Mouse (Mus musculus): ENCODE data around the gene Cdc42. TPM values are rescaled to one million over a fixed set of nuclear protein-coding genes. Genes with fewer than 3 reads are reported as not detected.

The Cdc42 gene
- total RNA-seq, 2 experiments from 2014 or later = 407 to 413 TPM

DNA sequence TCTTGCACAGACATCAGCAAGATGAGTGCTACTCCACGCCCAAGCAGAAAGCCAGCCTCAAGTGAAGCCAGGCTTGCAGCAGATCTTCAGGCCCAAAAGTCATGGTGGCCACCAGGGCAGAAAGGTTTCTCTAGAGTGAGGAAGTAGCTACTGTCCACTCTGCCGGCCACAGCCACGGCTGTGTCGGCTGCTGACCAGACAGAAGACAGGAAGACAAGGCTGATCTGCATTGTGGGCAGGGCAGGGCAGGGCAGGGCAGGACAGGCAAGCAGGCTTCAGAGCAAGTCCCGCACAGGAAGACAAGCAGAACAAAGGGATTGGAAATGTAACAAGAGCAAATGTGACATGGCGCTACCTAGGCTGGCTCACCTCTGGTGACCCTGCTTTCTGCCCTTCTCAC, 16.2 kb upstream of the Cdc42 start:
- no peak for DNase-seq (ENCODE audit: low spot score in 2 of 2)

DNA sequence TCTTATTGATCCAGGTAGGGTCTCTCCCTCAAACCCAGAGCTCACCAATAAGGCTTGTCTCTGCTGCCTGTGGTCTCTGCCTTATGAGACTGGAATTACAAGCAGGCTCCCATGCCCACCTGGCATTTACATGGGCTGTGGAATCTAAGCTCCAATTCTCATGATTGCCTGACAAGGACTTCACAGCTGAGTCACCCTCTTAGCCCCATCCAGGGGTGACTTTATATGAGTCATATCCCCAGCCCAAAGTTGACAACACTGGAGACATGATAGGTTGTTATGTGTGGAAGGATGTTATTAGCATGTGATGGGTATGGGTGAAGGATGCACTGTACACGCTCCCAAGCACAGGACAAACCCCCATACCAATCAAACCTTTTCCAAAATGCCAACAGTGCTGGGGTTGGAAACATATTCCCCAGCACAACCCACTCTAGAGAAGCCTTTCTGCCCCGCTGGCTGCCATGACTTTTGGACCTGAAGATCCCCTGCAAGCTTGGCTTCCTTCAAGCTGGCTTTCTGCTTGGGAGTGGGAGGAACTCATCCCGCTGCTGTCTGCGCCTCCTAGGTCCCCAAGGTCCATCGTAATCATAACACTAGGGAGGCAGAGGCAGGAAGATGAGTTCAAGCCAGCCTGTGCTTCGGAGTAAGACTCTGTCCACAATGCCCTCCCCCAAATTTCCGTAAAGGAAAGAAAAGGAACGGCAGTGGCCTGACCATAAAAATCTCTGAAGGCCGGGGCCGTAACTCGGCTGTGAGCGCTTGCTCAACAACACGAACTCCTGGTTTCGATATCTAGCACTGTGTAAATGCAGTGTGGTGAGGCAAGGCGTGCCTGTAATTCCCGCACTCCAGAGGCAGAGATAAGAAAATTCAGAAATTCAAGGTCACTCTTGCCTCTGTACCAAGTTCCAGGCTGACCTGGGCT, 14.3 kb upstream of the Cdc42 start:
- DNase-seq (ENCODE audit: low spot score in 2 of 2) = no peak

DNA sequence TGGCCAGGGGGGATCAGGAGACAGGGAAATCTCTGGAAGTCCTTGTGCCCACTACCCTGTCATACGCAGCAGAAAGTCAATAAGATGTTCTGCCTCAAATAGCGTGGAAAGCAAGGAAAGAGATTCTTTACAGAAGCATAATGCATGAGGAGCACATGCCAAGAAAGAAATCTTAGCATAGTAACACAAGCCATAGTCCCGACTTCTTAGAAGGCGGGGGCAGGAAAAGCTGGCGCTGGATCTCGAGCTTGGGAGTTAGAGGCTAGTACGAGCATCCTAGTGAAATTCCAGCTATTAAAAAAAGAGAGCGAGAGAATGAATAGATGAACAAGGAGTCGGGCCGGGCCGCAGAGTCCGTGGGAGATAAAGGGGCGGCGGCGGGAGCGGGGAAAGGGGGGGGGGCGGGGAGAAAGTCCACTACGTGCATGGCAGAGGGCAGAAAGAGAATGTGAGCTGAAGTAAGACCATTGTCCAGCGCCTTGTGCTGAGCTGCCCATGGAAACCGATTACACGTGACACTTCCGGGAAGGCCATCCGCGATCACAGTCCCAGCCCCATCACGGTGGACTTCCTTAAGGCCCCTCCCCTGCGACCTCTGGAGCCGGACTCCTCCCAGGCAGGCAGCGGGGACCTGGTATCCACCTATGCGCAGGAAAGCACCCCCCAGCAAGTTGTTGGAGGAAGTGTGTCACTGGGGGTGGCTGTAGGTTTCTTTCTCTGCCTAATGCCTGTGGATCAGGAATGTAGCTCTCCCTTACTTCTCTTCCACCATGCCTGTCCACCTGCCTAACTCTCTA, 12.6 kb upstream of the Cdc42 start:
- no peak for DNase-seq (ENCODE audit: low spot score in 2 of 2)

DNA sequence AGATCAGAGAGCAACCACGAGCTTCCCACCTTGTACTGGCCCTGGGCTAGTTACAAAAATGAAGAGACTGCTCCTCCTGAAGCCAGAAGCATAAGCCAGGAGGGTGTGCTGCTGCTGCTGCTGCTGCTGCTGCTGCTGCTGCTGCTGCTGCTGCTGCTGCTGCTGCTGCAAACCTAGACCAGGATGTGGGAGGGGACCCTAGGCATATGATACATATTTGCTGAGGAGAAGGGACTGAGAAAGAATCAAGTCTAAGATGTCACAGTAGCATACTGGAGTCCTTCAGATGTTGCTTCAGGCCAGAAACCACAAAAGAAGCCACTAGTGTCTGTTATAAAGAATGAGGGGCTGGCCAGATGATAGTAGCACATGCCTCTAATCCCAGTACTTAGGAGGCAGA, 10.7 kb upstream of the Cdc42 start:
- no peak for DNase-seq (ENCODE audit: low spot score in 2 of 2)

DNA sequence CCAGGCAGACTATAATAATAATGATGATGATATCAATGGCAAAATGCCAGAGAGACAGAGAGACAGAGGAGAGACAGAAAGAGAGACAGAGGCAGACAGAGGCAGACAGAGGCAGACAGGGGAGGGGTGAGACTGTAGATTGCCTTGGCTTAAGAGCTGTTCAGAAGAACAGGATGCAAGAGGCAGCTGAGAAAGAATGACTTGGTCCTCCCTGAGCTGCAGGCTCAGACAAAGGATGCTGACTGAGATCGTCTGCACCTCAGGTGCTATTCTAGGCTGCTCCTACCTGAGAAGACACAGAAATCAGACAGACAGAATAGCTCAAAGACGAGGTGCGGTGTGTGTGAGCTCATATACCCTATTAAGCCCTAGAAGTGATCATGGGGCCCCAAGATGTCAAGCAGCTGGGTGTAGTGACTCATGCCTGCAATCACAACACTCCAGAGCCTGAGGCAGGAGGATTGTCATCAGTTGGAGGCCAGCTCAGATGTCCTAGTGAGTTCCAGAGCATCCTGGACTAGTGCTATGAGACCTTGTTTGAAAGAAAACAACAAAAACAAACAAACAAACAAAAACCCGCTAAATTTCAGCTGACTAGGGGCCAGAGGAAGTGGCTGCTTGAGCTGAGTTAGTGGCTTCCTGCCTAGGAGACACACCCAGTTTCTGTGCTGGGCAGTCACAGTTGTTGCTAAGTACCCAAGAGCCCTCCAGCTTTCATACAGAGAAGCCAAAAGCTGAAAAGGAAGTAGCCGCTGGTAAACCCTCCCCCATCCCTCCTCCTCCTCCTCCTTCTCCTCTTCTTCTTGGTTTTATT, 10.0 kb upstream of the Cdc42 start:
- DNase-seq (ENCODE audit: low spot score in 2 of 2) = no peak

DNA sequence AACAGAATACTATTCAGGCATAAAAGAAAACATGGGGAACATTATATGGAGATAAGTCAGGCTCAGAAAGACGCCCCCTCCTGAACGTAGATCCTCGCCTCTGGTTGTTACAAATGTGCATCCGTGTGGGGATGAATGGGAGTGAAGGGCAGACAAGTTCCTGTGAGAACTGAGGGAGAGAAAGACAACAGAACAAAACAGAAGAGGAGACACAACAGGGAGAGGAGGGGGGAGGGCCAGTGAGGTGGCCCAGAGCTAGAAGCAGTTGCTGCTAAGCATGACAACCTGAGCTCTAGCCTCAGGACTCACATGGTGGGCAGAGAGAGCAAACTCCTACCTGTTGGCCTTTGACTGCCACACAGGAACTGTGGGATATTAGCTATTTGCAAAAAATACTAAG, 8.6 kb upstream of the Cdc42 start:
- DNase-seq (ENCODE audit: low spot score in 2 of 2) = no peak

DNA sequence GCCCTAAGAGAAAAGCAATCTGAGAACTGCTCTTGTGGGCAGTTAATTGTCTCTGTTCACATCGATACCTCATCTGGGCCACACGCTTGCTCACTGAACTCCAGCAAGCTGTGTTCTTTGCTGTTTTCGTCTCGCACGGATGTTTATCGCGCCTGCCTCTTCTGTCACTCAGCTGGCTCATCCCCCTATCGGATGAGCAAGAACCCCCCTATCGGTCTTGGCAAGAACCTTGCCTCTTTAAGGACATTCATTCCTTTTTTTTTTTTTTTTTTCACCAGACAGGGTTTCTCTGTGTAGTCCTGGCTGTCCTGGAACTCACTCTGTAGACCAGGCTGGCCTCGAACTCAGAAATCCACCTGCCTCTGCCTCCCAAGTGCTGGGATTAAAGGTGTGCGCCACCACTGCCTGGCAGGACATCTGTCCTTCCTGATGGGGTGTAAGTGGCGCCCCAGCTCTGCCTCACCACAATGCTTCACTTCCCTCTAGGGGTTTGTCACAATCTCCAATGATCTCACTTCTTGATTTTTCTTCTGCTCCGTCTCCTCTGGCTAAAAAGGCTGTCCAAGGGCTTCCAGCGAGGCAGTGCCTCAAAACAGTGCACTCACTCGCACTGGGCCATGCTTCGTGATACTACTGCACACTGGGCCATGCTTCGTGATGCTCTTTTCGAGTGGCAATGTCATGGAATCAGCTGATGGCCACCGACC, 8.0 kb upstream of the Cdc42 start:
- DNase-seq (ENCODE audit: low spot score in 2 of 2) = no peak

DNA sequence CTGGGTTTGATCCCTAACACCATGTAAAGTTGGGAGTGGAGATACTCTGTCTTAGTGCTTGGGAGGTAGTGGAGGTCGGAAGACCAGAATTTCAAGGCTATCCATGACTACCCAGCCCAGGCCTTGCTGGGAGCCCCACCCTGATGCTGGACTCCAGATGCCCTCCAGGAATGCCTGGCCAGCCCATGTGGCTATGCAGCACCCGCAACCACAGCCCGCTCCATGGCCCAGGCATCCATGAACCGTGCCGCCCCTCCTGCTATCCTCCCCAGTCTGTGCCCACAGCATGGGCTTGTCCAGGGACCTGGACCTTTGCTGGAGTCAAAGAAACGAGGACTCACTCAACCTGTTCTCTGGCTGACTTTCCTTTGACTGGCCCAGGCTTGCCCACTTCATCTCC, 7.3 kb upstream of the Cdc42 start:
- DNase-seq (ENCODE audit: low spot score in 2 of 2) = no peak

DNA sequence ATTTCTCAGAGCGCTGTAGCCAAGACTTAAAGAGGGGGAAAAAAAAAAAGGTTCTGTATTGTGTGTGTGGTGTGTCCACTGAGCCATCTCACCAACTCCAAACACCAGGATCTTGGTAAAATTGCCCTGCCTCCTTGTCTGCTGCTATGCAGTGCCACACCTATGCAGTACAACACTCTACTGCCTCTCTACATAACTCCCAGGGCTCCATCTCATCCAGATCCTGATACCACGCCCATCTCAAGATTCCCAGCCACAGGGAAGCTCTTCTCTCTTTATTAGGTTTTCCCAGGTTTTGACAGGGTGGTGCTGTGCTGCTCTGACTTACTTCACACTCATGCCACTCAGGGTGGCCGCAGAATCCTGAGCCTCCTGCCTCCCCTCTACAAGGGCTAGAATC, 3.5 kb upstream of the Cdc42 start:
- DNase-seq (ENCODE audit: low spot score in 2 of 2) = no peak

DNA sequence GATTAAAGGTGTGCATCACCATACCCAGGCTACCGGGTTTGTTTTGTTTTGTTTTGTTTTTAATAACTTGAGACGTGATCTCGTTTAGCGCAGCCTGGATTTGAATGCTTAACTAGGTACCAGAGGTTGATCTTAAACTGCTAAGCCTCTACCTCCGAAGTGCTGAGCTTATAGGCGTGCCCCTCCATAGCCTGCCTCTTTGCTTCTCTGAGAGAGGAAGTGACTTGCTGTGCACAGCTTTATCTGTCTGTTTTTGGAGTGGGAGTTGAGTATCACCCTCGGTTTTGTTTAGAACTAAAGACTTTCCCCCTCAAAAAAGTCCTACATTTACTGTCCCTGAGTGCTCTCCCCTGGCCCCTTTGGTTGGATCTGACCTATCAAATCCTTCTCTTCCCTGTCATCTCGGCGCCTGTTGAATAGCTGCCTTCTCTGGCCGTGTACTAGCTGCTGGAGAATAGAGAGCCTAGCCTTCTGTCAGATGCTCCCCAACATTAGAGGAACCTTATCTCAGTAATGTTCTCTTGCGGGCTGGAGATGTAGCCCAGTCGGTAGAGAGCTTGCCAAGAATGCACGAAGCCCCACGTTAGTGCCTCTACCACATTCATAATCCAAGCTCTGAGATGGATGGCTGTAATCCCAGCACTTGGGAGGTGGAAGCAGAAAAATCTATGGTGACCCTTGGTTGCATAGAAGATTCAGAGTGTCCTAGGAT, 927 bp upstream of the Cdc42 start:
- DNase-seq (ENCODE audit: low spot score in 2 of 2) = no peak

DNA sequence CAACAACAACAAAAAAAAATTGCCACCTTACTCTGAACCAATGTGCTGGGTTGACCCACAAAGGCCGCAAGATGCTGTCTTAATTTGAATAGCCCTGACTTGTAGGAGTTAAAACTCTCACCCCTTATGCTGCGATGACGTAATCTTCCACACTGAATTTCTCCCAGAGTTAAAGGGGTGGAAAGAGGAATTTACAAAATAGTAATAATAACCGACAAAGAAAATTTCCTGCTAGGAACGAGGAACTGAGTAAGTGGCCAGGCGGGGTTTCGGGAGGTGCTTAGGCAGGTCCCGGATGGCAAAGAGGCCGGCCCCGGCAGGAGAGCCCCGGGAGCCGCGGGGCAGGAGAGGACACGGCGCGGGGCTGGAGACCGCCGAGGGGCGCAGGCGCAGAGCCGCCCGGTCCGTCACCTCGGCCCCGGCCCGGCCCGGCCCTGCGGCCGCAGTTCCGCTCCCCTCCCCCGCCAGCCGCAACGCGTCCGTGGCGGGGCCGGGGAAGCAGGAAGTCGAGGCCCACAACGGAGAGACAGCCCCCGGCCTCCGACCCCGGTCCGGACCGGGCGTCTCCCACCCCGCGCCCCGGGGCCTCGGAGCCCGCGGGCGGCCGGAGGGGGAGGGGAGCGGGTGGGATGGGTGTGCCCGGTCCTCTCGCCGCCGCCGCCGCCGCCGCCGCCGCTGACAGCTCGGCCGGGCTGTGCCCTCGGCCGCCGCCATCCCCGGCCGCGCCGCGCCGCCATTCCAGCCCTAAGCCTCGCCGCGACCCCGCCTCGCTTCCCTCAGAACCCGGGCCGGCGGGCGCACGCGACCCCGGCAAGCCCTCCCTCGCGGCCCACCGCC, 628 bp downstream of the Cdc42 start:
- peak in 1 of 2 experiments; percentile 38 for DNase-seq (ENCODE audit: low spot score in 2 of 2)

DNA sequence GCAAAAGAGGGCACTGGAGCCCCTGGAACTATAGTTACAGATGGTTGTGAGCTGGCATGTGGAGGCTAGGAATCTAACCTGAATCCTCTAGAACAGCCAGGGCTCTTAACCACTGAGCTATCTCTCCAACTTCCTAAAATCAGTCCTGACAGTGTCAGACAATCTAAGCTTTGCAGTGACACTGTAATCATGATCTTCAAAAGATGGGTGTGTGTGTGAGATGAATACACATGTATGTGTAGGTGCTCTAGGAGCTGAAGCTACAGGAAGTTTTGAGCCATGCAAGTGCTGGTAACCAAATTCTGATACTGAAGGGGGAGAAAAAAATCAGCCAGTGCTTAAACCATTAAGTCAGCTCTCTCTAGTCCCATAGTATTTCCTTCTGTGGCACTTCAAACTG, 6.9 kb downstream of the Cdc42 start:
- no peak for DNase-seq (ENCODE audit: low spot score in 2 of 2)

DNA sequence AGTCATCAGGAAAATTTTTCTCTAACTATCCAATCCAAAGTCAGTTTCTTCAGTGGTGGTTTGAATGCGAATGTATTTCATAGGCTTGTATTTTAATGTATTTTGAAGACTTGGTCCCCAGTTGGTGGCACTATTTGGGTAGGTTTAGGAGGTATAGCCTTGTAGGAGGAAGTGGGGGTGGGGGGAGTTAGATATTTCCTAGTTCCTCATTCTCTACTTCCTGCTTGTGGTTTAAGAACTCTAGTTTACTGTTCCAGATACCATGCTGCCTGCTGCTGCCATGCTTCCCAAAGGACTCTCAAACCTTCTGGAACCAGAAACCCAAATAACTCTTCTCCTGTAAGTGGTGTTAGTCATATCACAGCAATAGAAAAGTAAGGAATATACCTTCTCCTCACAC, 11.7 kb downstream of the Cdc42 start:
- no peak for DNase-seq (ENCODE audit: low spot score in 2 of 2)

DNA sequence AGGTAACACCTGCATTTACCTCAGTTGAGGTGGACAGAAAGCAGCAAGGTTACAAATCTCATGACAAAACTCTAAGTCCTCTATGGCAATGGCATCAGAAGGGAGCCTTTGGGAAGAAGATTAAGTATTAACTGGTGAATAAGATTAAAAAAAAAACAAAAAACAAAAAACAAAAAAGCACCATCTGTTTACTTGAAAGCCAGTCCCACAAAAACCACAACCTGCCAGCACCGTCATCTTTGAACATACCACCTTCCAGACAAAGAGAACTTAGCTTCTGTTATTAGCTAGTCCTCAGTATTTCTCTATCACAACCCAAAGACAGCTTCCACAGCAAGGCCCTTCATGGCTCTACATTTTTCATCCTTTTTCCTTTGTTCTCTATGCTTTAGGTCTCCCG, 12.4 kb downstream of the Cdc42 start:
- DNase-seq (ENCODE audit: low spot score in 2 of 2) = no peak

DNA sequence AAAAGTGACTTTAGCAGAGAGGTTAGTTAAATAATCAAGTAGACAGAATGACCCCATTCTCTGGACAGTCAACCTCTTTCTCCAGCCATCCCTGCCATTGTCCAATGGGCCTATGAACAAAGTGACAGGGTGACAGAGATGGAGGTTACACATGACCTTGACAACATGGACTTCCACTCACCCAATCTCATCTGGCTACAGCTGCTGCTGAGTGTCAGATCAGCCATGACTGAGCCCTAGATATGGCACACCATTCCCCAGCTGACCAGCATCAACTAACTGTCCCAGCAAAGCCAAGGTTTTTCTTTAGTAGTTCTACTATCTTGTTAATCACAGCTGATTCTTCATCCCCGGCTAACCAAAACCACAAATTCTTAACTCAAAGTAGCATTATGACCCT, 14.7 kb downstream of the Cdc42 start:
- no peak for DNase-seq (ENCODE audit: low spot score in 2 of 2)

DNA sequence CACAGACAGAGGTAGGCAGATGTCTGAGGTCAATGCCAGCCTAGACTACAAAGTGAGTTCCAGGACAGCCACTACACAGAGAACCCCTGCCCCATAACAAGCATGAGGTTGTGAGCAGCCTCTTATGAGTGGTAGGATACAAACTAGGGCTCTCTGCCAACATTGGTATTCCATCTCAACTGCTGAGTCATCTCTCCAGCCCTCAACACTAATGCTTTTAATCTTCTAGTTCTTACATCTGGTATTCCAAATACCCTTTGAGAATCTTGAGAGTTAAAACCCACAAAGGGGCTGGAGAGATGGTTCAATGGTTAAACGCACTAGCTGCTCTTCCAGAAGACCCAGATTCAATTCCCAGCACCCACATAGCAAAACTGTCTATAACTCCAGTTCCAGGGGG, 18.1 kb downstream of the Cdc42 start:
- no peak for DNase-seq (ENCODE audit: low spot score in 2 of 2)

DNA sequence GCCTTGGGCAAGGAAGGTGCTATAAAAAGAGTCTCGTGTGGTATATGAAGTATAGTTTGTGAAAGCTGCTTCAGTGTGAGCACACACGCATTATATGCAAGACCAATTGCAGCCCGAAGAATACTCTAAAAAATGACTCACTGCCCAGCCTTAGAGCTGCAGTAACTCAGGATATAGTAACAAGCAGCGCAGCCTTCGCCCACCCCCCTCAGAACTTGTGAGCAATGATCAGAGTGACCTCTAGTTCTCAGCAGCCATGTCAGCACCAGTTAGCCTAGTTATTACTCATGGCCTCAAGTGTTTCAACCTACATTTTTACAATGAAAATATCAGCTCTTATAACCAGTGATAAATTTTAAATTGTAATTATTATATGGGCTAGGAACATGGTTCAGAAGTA, 21.1 kb downstream of the Cdc42 start:
- DNase-seq (ENCODE audit: low spot score in 2 of 2) = no peak

DNA sequence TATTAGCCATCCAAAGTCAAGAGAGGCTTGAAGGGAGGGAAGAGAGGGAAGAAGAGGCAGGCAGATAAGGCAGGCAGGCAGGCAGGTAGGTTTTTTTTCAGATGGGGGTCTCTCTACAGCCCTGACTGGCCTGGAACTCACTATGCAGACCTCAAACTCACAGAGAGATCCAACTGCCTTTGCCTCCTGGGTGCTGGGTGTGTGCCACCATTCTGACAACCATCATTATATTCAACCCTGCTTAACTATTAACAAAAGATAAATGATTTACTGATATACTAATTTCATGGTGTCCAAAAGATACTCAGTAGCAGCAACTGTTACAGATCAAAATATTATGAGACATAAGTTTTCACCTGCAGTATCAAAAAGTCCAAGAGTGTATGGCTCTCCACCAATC, 25.5 kb downstream of the Cdc42 start:
- no peak for DNase-seq (ENCODE audit: low spot score in 2 of 2)

DNA sequence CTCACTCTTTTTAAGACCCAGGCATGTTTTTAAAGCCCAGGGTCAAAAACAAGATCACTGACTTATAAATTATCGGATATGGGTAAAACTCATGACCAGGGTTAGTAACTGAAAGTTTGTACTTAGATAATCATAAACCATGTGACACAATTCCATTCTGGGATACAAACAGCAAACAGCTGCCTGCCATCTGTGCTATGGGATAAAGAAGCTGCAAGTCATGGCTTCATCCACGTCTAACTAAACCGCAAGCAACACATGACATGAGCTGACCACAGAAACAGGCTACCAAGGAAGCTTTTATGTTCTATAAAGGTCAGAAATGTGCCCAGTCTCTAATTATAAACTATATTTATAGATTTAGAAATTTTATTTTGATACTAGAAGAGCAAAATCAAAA, 31.0 kb downstream of the Cdc42 start:
- DNase-seq (ENCODE audit: low spot score in 2 of 2) = no peak
